Mouse (Mus musculus): ENCODE data around the gene Slc5a10.

The Slc5a10 gene

DNA sequence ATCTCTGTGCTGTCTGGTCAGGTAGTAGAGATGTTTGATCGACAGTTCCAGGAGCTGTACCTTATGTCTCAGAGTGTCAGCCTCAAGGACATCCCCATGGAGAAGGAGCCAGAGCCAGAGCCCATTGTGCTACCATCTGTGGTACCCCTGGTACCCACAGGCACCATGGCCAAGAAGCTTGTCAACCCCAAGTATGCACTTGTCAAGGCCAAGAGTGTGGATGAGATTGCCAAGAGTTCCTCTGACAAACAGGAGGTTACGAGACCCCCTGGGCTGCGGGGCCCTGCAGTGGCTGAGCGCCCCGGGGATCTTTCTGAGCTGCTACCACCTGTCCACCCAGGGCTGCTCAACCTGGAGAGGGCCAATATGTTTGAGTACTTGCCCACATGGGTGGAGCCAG lies 18.1 kb downstream of the Slc5a10 start:
- no peak for DNase-seq

DNA sequence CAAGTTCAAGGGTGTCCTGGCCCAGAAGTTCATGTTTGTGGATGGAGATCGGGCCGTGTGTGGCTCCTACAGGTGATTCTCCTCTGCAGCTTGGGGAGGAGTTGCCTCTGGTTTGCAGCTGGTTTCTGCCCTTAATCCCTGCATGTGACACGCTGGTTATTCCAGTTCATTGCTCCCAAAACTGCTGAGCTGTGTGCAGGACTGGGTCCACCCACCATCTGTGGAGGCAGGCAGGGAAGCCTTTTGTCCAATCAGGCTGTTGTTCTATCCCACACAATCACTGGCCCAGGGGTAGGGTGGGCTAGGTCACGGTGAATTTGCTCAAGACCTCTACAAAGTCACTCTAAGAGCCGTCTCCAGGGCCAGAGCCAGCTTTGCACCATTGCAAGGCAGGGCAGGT lies 18.9 kb downstream of the Slc5a10 start:
- no peak for DNase-seq

DNA sequence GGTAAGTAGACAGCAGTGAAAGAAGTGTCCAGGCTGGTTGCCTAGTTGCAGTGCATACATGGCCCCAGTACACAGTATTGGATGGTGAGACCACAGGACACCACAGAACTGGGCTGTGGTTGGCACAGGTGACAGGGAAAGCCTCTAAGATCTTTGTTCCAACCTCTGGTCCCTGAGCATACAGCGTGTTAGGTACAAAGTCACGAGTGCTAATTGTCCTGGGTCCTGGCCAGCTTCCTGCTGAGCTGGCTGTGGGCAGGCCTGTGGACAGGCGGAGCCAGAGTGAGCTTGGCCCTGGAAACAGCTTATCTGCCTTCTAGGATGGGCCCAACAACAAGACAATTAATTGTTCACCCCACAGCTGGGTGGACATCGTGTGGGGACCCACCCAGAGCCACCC lies 20.7 kb downstream of the Slc5a10 start:
- peak; percentile 60 for DNase-seq

DNA sequence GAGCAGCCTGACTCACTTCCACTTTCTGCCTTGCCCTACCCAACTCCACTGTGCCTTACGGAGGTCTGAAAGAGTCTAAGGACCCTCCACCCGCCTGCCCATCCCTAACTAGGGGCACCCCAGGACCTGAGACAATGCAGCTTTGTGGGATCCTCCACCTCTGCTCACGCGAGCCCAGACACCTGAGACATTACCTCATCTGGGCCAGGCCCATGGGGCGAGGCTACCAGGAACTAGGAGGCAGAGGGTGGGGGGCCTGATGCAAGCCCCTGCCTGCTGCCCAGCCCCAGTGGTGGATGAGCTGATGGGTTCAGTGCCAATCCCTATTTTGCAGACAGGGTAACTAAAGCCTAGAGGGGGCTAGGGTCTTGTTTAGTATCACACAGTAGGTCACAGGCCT lies 21.2 kb downstream of the Slc5a10 start:
- DNase-seq = no peak

DNA sequence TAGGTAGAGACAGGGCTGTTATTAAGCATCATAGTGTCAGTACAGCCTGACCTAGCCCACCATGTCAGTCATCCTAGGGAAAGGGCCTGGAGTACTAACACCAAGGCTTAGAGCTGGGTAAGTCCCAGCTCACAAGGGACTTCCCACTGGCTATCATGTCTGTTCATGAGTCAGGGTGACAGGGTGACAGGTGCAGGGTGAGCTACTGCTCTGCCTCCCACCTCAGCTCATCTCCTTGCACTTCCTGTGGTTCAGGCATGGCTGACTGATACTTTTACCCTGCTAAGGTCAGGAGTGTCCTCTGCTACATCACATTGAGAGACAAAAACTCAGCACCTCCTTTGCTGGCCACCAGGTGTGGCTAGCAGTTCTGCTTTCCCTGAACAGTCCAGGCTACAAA lies 21.8 kb downstream of the Slc5a10 start:
- no peak for DNase-seq

DNA sequence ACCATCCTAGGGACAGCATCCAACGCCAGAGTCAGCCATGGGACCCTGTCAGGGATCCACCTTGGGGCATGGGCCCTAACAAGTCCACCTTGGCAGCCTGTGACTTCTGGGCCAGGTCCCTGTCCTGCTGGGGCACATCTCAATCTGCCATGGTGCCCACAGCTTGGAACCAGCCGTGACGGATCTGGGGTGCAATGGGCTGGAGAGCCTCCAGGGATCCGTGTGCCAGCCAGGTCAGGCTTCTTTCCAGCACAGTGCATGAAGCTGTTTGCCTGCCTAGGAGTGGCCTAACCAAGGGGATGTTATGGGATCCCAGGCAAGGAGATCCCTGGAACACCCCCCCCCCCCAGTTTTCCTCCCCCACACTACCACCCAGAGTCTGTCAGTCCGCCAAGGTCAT lies 27.6 kb downstream of the Slc5a10 start:
- DNase-seq = no peak

DNA sequence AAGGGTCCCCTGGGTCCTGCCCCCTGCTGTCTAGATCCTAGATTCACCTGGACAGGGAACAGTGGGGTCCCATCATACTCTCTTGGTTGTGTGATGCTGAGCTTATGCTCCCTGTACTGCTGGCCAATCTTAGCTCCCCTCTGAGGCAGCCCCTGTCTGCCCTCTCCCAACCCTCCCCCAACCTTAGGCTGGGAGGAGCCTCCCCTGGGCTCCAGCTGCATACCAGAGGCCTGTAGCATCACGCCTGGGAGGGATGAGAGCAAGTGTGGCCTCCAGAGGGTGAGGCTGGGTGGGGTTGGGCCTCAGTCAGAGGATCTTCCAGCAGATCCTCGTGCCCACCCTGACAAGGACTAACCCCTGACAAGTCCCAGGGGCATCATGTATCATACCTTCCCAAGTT lies 33.0 kb downstream of the Slc5a10 start:
- DNase-seq = no peak

DNA sequence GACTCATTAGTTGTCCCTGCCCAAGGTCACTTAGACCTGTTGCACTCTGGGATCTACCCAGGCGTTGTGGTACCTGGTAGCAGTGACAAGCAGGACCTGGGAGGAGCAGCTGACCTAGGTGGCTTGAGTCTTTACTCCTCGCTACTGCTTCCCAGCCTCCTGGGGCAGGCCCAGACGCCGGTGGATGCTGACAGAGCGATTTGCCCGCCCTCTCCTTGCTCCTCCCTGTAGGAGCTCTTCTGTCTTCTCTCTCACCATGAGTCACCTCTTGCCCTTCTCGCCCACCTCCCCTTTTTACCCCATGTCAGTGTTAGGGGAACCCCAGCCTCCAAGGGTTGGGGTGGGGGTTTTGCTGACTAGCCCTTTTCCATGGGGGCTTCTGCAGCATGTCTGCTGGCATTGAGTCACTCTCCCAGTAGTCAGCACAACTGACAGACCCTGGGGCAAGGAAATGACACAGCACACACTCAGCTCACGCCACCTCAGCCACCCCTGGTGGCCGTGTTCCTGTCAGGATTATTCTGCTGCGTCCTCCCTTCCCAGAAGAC lies 33.6 kb downstream of the Slc5a10 start:
- DNase-seq = no peak

DNA sequence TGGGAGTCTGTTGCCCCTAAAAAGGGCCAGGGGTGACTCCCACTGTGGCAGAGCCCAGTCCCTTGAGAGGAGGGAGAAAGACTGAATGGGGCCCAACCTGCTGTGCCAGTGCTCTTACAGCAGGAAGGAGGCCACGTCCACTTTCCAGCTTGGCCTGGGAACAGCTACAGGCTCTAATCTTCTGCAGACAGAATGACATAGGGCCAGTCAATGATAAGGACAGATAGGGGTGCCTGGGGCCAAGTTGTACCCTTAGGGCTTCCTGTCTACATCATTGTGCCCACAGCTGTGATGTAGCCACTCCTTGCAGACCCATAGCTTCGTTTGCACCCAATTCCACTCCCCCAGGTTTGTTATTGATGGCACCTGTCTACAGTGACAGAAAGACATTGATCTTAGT lies 34.5 kb downstream of the Slc5a10 start:
- no peak for DNase-seq

DNA sequence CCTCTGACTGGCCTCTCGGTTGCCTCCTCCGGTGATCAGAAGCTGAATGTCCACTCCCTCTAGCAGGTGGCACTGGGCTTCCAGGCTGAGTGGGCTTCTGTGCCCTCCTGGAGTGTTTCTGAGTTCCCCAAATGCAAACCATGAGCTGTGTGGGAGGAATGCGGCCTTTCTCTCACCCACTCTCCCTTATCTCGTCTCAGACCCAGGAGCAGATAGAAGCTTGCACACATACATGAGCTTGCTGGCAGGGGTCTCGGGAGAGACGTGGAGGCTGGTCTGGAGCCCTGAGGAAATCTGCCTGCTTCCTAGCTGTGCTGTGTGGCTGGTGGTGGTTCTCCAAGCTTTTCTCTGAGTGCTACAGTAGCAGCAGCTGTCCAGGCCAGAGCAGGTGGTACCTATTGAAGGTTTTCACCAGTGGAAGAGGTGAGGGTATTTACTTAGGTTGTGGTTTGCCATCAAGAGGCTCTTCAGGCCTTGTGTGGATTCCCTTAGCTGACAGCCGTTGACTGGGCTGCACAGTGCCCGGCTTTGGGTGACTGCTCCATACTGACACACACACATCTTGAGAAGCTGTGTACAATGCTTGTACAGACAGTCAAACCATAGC lies 35.4 kb downstream of the Slc5a10 start:
- DNase-seq = peak; percentile 37

DNA sequence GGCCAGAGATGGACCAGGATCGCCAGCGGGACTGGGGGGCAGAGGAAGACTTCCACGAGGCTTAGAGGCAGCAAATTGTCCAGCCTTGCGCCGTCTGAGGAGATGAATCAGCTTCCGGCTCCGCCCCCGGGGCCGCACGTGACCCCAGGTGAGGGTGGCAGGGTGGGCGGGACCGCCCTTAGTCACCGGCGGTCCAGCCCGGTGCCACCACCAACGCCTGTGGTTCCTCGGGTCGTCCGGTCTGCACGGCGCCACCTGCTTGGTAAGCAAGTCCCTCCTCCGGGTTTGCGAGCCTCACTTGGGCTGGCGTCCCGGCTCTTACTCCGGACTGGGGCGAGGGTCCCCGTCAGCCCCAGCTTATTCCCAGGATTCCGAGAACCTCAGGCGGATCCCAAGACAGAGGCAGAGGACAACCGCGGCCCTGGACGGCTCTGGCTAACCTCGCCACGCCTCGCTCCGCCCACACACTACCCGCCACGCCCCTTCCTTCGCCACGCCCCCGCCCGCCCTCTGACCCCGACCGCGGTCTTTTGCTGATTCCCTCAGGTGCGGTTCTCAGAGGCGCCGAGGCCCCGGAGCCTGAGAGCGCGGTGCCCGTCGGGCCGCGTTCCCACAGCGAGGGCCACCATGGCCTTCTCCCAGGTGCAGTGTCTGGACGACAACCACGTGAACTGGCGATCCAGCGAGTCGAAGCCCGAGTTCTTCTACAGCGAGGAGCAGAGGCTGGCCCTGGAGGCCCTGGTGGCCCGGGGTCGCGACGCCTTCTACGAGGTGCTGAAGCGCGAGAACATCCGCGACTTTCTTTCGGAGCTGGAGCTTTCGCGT lies 36.5 kb downstream of the Slc5a10 start, which contains the start of gene Fam83g:
Gene Fam83g (plus strand): TSS at position 185 of the 825 bp plus-strand sequence.
- DNase-seq = peak; percentile 84

DNA sequence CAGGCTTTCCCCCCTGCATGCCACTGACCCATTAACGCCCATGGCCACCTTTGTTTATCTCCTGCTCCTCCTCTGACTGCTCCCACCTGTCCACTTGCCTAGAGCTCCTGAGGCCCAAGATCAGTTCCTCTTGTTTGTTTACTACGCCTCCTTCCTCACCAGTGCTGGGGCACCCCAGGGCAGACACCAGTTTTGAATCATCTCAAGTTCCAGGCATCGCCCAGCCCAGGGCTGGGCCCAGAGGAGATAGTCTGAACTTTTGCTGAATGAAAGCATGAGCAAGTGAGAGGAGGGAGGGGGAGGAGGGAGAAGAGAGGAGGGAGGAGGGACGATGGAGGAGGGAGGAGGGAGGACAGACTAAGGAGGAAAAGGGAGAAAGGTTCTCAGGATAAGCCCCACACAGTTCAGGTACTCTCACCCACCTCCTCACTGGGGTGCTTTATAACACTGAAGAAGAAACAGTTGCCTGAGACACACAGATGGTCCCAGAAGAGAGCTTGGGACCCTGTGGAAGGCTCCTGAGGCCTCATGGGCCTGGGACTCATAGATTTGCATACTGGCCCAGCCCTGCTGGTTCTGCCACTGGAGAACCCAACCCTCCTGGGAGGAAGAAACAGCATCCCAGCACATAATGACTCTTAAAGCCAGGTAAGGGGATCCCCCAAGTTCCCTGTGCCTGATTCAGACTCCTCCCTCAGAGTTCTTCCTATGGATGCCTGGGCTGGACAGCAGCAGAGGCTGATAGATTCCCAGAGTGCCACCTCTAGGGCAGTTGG lies 41.3 kb downstream of the Slc5a10 start:
- no peak for DNase-seq

DNA sequence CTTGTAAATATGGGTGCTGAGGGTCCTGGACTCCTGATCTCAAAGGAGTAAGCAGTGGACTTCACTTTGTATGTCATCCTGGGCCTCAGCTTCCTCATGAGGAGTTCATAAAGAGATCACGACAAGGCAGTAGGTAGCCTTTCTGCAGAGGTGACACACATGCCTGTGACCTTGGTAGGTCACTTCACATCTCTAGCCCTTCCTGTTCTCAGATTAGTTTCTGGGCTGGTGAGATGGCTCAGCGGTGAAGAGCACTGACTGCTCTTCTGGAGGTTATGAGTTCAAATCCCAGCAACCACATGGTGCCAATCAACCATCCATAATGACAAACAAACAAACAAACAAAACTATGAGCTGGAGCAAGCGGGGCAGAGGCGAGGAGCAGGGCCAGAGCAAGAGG lies 42.9 kb downstream of the Slc5a10 start:
- DNase-seq = no peak

DNA sequence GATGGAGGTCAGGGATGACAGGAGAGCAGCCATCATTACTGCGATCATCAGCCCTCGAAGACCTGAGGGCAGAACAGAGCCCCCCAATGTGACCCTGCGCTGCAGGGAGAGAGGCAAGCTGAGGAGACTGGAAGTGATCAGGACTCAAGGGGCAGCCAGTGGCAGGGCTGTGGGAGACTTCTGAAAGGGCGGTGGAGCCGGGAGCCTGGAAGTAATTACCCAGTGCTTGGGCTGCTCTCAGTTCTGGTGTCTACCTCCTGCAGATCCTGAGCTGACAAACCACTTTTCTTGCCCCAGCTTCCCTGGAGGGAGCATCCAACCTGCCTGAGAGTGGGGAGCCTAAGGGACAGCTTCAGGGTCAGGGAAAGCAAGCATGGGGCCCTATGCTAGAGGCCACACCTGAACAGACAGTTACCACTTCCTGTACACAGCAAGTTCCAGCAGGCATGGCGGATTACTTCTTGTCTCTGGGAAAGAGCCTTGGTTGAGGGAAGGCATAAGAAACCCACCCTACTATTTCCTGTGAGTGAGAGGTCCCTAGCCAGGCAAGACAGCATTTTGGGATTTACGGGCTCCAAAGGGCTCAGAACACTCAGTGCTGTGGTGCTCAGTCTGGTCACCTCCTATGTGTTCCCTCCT lies 44.3 kb downstream of the Slc5a10 start:
- DNase-seq = no peak

DNA sequence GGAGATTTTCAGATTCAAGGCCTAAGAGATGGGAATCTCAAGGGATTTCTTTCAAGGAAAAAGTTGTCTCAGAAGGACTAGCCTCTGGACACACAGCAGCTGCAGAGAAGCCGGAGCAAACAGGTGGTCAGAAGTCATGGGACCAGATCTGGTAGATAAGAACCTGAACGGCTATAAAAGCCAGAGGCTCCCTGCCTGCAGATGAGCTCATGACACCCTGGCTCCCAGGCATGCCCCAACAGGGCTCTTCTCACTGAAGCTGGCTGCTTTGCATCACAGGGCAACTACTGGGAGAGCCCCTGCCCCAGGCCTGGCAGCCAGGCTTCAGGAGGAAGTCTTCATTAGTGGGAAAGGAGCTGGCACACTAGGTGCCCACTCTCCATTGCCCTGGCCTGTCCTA lies 45.3 kb downstream of the Slc5a10 start:
- no peak for DNase-seq

DNA sequence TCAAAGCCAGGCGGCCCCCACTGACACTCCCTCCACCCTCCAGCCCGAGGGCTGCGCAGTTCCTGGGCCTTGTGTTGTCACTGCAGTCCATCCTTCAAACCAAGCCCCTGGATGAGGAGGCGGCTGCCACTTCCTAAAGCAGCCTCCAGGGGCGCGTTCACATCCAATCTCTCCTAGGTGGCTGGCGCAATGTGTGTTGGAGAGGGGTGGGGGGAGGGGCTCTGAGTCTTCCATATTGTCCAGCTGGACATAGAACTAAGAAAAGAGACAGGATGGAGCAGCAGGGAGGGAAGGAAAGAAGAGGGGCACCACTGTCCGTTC lies 45.8 kb downstream of the Slc5a10 start:
- peak; percentile 40 for DNase-seq

DNA sequence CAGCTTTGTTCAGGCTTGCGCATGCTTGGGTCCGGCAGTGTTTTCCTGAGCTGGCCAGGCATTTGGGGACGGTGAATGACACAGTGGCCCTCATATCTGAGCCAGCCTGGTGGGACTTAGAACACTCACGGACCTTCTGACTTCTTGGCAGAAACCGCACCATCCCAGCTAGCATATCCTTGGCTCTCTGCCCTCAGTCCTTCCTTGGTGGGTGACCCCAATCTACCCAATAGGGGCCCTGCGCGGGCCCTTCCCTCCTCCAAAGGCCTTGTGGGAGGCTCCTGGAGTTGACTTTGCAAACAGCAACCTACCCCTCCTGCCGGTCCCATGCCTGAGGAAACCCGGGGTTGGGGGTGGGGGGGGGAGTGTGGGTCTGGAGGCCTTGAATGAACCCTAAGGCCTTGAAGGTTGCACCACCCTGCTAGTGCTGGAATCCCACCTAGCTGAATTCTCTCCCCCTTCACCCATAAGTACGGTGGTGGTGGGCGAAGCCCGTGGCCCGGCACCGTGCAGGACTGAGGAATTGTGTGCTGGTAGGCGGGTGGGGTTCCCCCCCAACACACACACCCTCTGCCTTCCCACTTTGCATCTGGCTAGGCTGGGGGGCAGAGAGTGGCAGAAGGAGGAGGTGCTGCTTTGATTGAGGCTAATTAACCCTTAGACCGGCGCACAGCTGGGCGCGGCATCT lies 46.3 kb downstream of the Slc5a10 start:
- DNase-seq = no peak

DNA sequence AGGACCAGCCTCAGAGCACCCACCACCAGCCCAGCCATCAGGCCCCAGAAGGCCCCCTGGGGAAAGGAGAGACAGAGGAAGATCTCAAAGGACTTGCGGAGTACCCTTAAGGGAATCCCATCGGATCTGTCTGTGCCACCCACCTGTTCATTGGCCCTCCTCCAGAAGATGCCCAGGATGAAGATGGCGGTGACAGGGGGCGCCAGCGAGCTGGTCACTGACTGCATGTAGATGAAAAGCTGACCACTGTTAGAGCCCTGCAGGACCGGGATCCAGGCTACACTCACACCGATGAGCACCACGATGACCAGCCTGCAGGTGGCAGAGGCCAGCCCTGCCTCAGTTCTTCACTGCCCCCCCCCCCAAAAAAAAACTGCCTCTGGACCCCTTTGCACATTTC lies 46.9 kb downstream of the Slc5a10 start:
- DNase-seq = peak; percentile 72

DNA sequence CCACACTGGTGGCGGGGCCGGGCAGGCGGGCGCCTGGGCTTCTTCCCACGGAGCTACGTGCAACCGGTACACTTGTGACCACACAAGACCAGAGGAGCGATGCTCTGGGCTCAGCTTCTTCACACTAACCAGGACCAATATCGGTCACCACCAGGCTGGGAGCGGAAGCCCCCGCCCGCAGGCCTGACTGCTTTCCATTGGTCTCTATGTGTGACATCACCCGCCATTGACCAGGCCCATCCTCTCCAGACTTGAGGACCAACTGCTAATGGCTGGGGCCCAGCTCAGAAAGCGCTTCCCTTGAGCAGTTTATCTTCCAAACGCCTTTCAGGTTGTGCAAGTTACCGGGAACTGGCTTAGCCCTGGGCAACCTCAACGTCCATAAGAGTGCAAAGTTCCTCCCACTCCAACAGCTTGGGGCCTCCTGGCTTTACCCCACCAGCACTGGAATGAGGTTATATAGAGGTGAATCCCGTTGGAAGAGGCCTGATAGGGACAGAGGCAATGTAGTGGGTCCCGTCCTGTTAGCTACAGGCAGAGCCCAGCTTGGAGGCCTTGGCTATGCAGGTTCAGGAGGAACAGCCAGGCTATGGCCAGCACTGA lies 48.7 kb downstream of the Slc5a10 start:
- DNase-seq = no peak

DNA sequence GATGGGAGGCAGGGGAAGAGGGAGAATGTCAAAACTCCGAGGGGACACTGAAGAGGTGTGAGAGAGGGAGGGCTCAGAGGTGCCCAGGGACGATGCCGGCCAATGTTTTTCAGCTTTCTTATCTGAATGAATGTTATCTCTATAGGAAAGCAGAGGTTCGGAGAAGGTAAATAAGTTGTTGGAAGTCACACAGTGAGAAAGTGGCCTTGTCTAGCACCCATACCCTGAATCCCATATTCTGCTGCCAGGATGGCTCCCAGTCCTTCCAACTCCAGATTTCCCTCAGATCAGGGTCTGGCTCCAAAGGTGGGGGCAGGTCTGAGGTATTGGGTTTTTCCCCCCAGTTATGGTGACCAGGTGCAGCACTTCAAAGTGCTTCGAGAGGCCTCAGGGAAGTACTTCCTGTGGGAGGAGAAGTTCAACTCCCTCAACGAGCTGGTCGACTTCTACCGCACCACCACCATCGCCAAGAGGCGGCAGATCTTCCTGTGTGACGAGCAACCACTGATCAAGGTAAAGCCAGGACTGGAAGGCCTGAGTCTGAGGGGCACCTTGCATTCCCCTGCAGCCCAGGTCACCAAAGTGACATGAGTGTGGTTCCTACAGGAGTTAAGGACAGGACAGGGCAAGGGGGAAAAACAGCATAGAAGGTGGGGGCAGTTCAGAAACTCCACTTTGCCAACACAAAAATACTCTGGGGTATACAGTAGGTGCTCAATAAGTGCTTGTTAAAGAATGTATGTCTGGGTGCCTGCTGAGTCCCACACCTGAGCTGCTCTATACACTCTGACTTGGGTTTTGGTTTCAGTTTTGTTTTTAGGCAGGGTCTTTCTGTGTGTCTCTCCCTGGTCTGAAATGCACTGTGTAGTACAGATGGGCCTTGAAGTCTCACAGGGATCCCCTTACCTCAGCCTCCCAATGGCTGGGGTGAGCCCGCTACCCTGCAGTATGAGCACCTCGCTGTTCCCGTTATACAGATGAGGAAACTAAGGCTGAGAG lies 50.8 kb downstream of the Slc5a10 start:
- peak; percentile 32 for DNase-seq

DNA sequence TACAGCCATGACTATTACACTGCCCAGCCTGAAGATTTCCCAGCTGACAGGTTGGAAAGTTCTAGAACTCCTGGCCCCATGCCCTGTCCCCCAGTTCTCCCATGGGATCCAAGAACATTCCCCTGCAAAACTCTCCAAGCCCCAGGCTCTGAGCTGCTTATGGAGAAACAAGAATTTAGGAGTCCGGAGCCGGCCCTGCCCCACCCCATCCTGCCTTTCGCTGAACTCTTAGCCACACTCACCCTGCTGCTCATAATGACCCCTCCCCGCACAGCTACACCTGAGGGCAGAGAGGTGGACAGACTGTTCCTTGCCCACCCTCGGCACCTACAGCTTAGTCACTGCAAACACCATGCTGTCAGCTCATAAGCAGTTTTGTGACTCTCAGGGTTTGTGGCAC lies 52.8 kb downstream of the Slc5a10 start:
- DNase-seq = no peak
